Mouse (Mus musculus) bone marrow macrophage, adult 2 months (primary cell): ENCODE measurements around the gene Lgals2.

Experiments
- CTCF ChIP-seq: IDR thresholded peaks from 2 replicates; pipeline ENCODE4 v1.5.1; 2012; ENCODE audit warnings: low read depth, mild to moderate bottlenecking, low read length, moderate library complexity
- POLR2A ChIP-seq: IDR thresholded peaks from 2 replicates; pipeline ENCODE4 v1.6.1; 2012; ENCODE audit warnings: mild to moderate bottlenecking, low read depth, low read length, borderline replicate concordance

DNA sequence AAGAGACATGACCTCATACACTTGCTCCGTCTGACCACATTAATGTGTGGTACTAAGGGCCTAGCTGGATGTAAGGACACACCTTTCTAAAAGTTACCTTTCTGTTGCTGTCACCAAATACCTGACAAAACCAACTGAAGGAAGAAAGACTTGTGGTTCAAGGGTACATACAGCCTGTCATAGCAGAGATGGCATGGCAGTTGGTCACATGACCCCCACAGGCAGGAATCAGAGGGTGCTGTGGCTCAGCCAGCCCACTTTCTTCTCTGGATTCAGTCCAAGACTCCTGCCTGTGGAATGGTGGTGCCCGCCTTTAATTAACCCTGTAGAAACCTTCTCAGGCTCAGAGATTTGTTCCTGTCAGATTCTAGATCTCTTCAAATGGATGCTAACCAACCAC lies 7.8 kb upstream of the Lgals2 start:
- TF ChIP-seq CTCF (no peak), POLR2A (no peak)
